Mouse (Mus musculus) testis, adult 2 months (tissue): Measurements from ENCODE around the gene Crebbp. TPM values are rescaled to one million over a fixed set of nuclear protein-coding genes. Genes with fewer than 3 reads are reported as not detected.
"Not testable (repeated sequence)": the region's sequence is repeated elsewhere in the genome, so short reads cannot be mapped to it uniquely, and the experiment has no call there.

ENCODE experiments used
- H3K27ac ChIP-seq: fragments of 200-500 bp; 2 replicates; pipeline ENCODE4 v1.5.1; 2012; ENCODE audit warnings: low read depth, low read length; ENCODE audit not compliant: control insufficient read depth, insufficient read depth
- H3K27me3 ChIP-seq: fragments of 200-500 bp; 2 replicates; pipeline ENCODE4 v1.6.1; 2012; ENCODE audit warnings: mild to moderate bottlenecking, low read length, moderate library complexity; ENCODE audit not compliant: control insufficient read depth, insufficient read depth
- H3K36me3 ChIP-seq: fragments of 200-500 bp; 2 replicates; pipeline ENCODE4 v1.6.1; 2012; ENCODE audit warnings: mild to moderate bottlenecking, low read length; ENCODE audit not compliant: control insufficient read depth, insufficient read depth
- H3K4me1 ChIP-seq: fragments of 200-500 bp; 2 replicates; pipeline ENCODE4 v1.6.1; 2012; ENCODE audit warnings: low read length; ENCODE audit not compliant: control insufficient read depth, insufficient read depth
- H3K4me3 ChIP-seq: fragments of 200-500 bp; 2 replicates; pipeline ENCODE4 v1.5.1; 2012; ENCODE audit warnings: low read depth, mild to moderate bottlenecking, low read length, moderate library complexity, mixed read lengths; ENCODE audit not compliant: control insufficient read depth
- CTCF ChIP-seq: fragments of 200-500 bp; IDR thresholded peaks from 2 replicates; pipeline ENCODE4 v1.5.1; 2012; ENCODE audit warnings: low read depth, mild to moderate bottlenecking, inconsistent platforms, low read length, moderate library complexity; ENCODE audit not compliant: control insufficient read depth, insufficient read depth, insufficient replicate concordance
- POLR2A ChIP-seq: fragments of 200-500 bp; IDR thresholded peaks from 2 replicates; pipeline ENCODE4 v1.6.1; 2012; ENCODE audit warnings: low read depth, mild to moderate bottlenecking, inconsistent platforms, low read length, moderate library complexity; ENCODE audit not compliant: control insufficient read depth
- polyA plus RNA-seq: library from polyadenylated mRNA; depleted of rRNA; stranded (reverse); fragments of >200 nt; gene quantifications from 2 replicates; pipeline ENCODE4 v1.2.3, GENCODE M21; 2012; rRNA removed

Gene Crebbp
- polyA plus RNA-seq: 14.0 and 15.0 TPM in 2 replicates

- H3K36me3 ChIP-seq: no peaks in the 10 kb centered on the region
- H3K4me1 ChIP-seq: peaks cover 9% of the 10 kb centered on the region
- H3K27ac ChIP-seq: peak within 1 kb of the TSS; percentile 84
- TF ChIP-seq CTCF (no peak), POLR2A (peak; percentile 52)
- H3K4me3 ChIP-seq: peak within 1 kb of the TSS; percentile 95
- H3K27me3 ChIP-seq: no peaks in the 10 kb centered on the region
Measured at GRCm38 (mm10) chr16:4213799-4214551, at the start of gene Crebbp. Crebbp (minus strand) TSS chr16:4213997.

GRCm38 (mm10) chr16:4263486-4263885, 49.7 kb upstream of the Crebbp start:
- TF ChIP-seq POLR2A: no peak
- TF ChIP-seq CTCF: no peak
- Histone ChIP-seq H3K27me3 (no peaks in the 10 kb centered on the region), H3K36me3 (no peaks in the 10 kb centered on the region), H3K4me3 (no peak overlapping the region), H3K27ac (no peak overlapping the region), H3K4me1 (peaks cover 10% of the 10 kb centered on the region; the same call in 1 of the 2 replicates)

GRCm38 (mm10) chr16:4257546-4257945, 43.7 kb upstream of the Crebbp start:
- no peak overlapping the region for H3K27ac ChIP-seq
- H3K4me1 ChIP-seq: no peaks in the 10 kb centered on the region
- no peaks in the 10 kb centered on the region for H3K27me3 ChIP-seq
- no peaks in the 10 kb centered on the region for H3K36me3 ChIP-seq
- no peak for TF ChIP-seq CTCF
- TF ChIP-seq POLR2A: no peak
- H3K4me3 ChIP-seq: no peak overlapping the region

GRCm38 (mm10) chr16:4248791-4249190, 35.0 kb upstream of the Crebbp start:
- Histone ChIP-seq H3K27ac (no peak overlapping the region), H3K4me1 (no peaks in the 10 kb centered on the region), H3K4me3 (no peak overlapping the region), H3K36me3 (no peaks in the 10 kb centered on the region), H3K27me3 (no peaks in the 10 kb centered on the region)
- TF ChIP-seq POLR2A: no peak
- TF ChIP-seq CTCF: no peak

GRCm38 (mm10) chr16:4245241-4245640, 31.4 kb upstream of the Crebbp start:
- H3K4me1 ChIP-seq, H3K27ac ChIP-seq, H3K36me3 ChIP-seq, H3K27me3 ChIP-seq, H3K4me3 ChIP-seq: not testable (repeated sequence)

GRCm38 (mm10) chr16:4236131-4236530, 22.3 kb upstream of the Crebbp start:
- TF ChIP-seq POLR2A (no peak), CTCF (no peak)
- no peaks in the 10 kb centered on the region for H3K4me1 ChIP-seq
- no peak overlapping the region for H3K4me3 ChIP-seq
- no peaks in the 10 kb centered on the region for H3K36me3 ChIP-seq
- H3K27ac ChIP-seq: no peak overlapping the region
- no peaks in the 10 kb centered on the region for H3K27me3 ChIP-seq

- no peaks in the 10 kb centered on the region for H3K4me1 ChIP-seq
- no peaks in the 10 kb centered on the region for H3K36me3 ChIP-seq
- H3K27ac ChIP-seq: no peak overlapping the region
- TF ChIP-seq POLR2A: no peak
- no peaks in the 10 kb centered on the region for H3K27me3 ChIP-seq
- no peak overlapping the region for H3K4me3 ChIP-seq
Measured at GRCm38 (mm10) chr16:4235587-4235986, 21.8 kb upstream of the Crebbp start.

GRCm38 (mm10) chr16:4225841-4226240, 12.0 kb upstream of the Crebbp start:
- no peak for TF ChIP-seq POLR2A
- TF ChIP-seq CTCF: no peak
- Histone ChIP-seq H3K27ac (no peak overlapping the region), H3K27me3 (no peaks in the 10 kb centered on the region), H3K4me3 (no peak overlapping the region), H3K4me1 (no peaks in the 10 kb centered on the region), H3K36me3 (no peaks in the 10 kb centered on the region)
